Mouse (Mus musculus) kidney, embryonic 15.5 days (tissue): ENCODE results near the gene Zfp687. TPM values are rescaled to one million over a fixed set of nuclear protein-coding genes. Genes with fewer than 3 reads are reported as not detected.

ENCODE experiments used
- ATAC-seq: fragments of 200-750 bp; cut with Nextera tagmentation; replicated peaks from 2 replicates; pipeline ENCODE4 v1.8.0; 2017; ENCODE audit warnings: moderate TSS enrichment; ENCODE audit not compliant: low FRiP score
- H3K27ac ChIP-seq: fragments of 300-500 bp; sonication (generic); 2 replicates; pipeline ENCODE4 v1.5.1; 2015; ENCODE audit warnings: mild to moderate bottlenecking, inconsistent platforms
- H3K27me3 ChIP-seq: fragments of 300-500 bp; sonication (generic); 2 replicates; pipeline ENCODE4 v1.6.1; 2015; ENCODE audit warnings: inconsistent platforms
- H3K36me3 ChIP-seq: fragments of 300-500 bp; sonication (generic); 2 replicates; pipeline ENCODE4 v1.6.1; 2015; ENCODE audit warnings: inconsistent platforms
- H3K4me1 ChIP-seq: fragments of 300-500 bp; sonication (generic); 2 replicates; pipeline ENCODE4 v1.6.1; 2015; ENCODE audit warnings: inconsistent platforms
- H3K4me2 ChIP-seq: fragments of 300-500 bp; sonication (generic); 2 replicates; pipeline ENCODE4 v1.6.1; 2015; ENCODE audit warnings: moderate library complexity, mild to moderate bottlenecking, inconsistent platforms
- H3K4me3 ChIP-seq: fragments of 300-500 bp; sonication (generic); replicated peaks from 2 replicates; pipeline ENCODE4 v1.5.1; 2015; ENCODE audit warnings: mild to moderate bottlenecking, inconsistent platforms
- H3K9ac ChIP-seq: fragments of 300-500 bp; sonication (generic); 2 replicates; pipeline ENCODE4 v1.6.1; 2015; ENCODE audit warnings: mild to moderate bottlenecking, inconsistent platforms
- H3K9me3 ChIP-seq: fragments of 300-500 bp; sonication (generic); replicated peaks from 2 replicates; pipeline ENCODE4 v1.6.1; 2016; ENCODE audit warnings: inconsistent platforms
- WGBS: fragments of 180-500 bp; shearing (Covaris S2); methylation state at CpG from one replicate; pipeline ENCODE4 v1.1.7; 2015; ENCODE audit warnings: mixed read lengths; 5-methylcytosine and 5-hydroxymethylcytosine counted together
- polyA plus RNA-seq: library from polyadenylated mRNA; unstranded; fragments of >200 nt; fragmentation: Nextera tagmentation; extraction: Ambion mirVana; gene quantifications from 2 replicates; pipeline ENCODE4 v1.2.1, GENCODE M21; 2015

Zfp687 gene
- polyA plus RNA-seq, 1 experiment from 2014 or later, result 32.4 TPM

GRCm38 (mm10) chr3:95015891-95016531 is 763 bp upstream of the Zfp687 start:
- Histone ChIP-seq H3K4me3 (peak overlapping the region; percentile 89), H3K27me3 (no peaks in the 10 kb centered on the region), H3K9me3 (no peaks in the 10 kb centered on the region), H3K4me1 (peaks cover 25% of the 10 kb centered on the region), H3K4me2 (peak overlapping the region; percentile 79), H3K36me3 (peaks cover 21% of the 10 kb centered on the region), H3K9ac (peak overlapping the region; percentile 65), H3K27ac (peak overlapping the region; percentile 99)
- under 1% methylated on average over 40 of the region's 40 CpGs for WGBS
- peak; percentile 79 for ATAC-seq

- peak overlapping the region; percentile 89 for H3K4me3 ChIP-seq
- WGBS, result under 1% methylated on average over 44 of the region's 44 CpGs
- H3K4me2 ChIP-seq, result peak overlapping the region; percentile 79
- H3K36me3 ChIP-seq, result peaks cover 35% of the 10 kb centered on the region
- no peaks in the 10 kb centered on the region for H3K27me3 ChIP-seq
- H3K27ac ChIP-seq, result peak overlapping the region; percentile 99
- peak; percentile 3 for ATAC-seq
- H3K9ac ChIP-seq, result peak overlapping the region; percentile 68
- H3K9me3 ChIP-seq, result no peaks in the 10 kb centered on the region
- H3K4me1 ChIP-seq, result peaks cover 25% of the 10 kb centered on the region
Measured at GRCm38 (mm10) chr3:95014428-95015151, 658 bp downstream of the Zfp687 start.

- Histone ChIP-seq H3K9ac (peak overlapping the region; percentile 68), H3K4me2 (peak overlapping the region; percentile 79), H3K27me3 (no peaks in the 10 kb centered on the region), H3K4me3 (peak overlapping the region; percentile 89), H3K36me3 (peaks cover 42% of the 10 kb centered on the region), H3K9me3 (no peaks in the 10 kb centered on the region), H3K27ac (peak overlapping the region; percentile 99), H3K4me1 (peaks cover 25% of the 10 kb centered on the region)
- WGBS, result 10% methylated on average over 13 of the region's 13 CpGs
- ATAC-seq, result no peak
Measured at GRCm38 (mm10) chr3:95013699-95014427, 1.4 kb downstream of the Zfp687 start.

GRCm38 (mm10) chr3:95012982-95013381 is 2.3 kb downstream of the Zfp687 start:
- Histone ChIP-seq H3K27me3 (no peaks in the 10 kb centered on the region), H3K9me3 (no peaks in the 10 kb centered on the region), H3K4me2 (peak overlapping the region; percentile 79; the same call in 1 of the 2 replicates), H3K27ac (no peak overlapping the region), H3K9ac (0 out of 2 replicates have a peak overlapping the region, but pooled peaks have one; percentile 68), H3K36me3 (peaks cover 51% of the 10 kb centered on the region), H3K4me1 (peaks cover 25% of the 10 kb centered on the region), H3K4me3 (peak overlapping the region; percentile 89; the same call in 1 of the 2 replicates)
- 92% methylated on average over 3 of the region's 3 CpGs for WGBS
- no peak for ATAC-seq

GRCm38 (mm10) chr3:95010396-95010795 is 4.9 kb downstream of the Zfp687 start:
- Histone ChIP-seq H3K27ac (no peak overlapping the region), H3K27me3 (no peaks in the 10 kb centered on the region), H3K4me1 (peaks cover 18% of the 10 kb centered on the region), H3K4me2 (no peak overlapping the region), H3K36me3 (peaks cover 77% of the 10 kb centered on the region), H3K9ac (no peak overlapping the region), H3K9me3 (no peaks in the 10 kb centered on the region), H3K4me3 (no peak overlapping the region)
- 84% methylated on average over 7 of the region's 7 CpGs for WGBS
- ATAC-seq, result no peak

GRCm38 (mm10) chr3:95007706-95008105 is 7.5 kb downstream of the Zfp687 start:
- H3K27ac ChIP-seq, result 0 out of 2 replicates have a peak overlapping the region, but pooled peaks have one; percentile 6
- WGBS, result 87% methylated on average over 9 of the region's 9 CpGs
- no peak for ATAC-seq

GRCm38 (mm10) chr3:95005651-95006050 is 9.6 kb downstream of the Zfp687 start:
- H3K9me3 ChIP-seq, result no peaks in the 10 kb centered on the region
- H3K4me2 ChIP-seq, result no peak overlapping the region
- H3K36me3 ChIP-seq, result peaks cover 100% of the 10 kb centered on the region
- H3K27ac ChIP-seq, result no peak overlapping the region
- no peaks in the 10 kb centered on the region for H3K27me3 ChIP-seq
- H3K9ac ChIP-seq, result no peak overlapping the region
- H3K4me3 ChIP-seq, result no peak overlapping the region
- WGBS, result 95% methylated on average over 3 of the region's 3 CpGs
- H3K4me1 ChIP-seq, result no peaks in the 10 kb centered on the region
- no peak for ATAC-seq

More at GRCm38 (mm10) chr3:95007706-95008105, 7.5 kb downstream of the Zfp687 start:
- Histone ChIP-seq H3K27me3 (no peaks in the 10 kb centered on the region), H3K9me3 (no peaks in the 10 kb centered on the region), H3K4me3 (no peak overlapping the region), H3K36me3 (peaks cover 100% of the 10 kb centered on the region), H3K4me1 (0 out of 2 replicates have a peak, but pooled peaks cover 2% of the 10 kb centered on the region), H3K9ac (no peak overlapping the region), H3K4me2 (no peak overlapping the region)

- no peaks in the 10 kb centered on the region for H3K4me1 ChIP-seq
- no peak overlapping the region for H3K4me3 ChIP-seq
- no peak overlapping the region for H3K4me2 ChIP-seq
- H3K36me3 ChIP-seq, result peaks cover 99% of the 10 kb centered on the region
- H3K9ac ChIP-seq, result no peak overlapping the region
- H3K9me3 ChIP-seq, result no peaks in the 10 kb centered on the region
- no peak overlapping the region for H3K27ac ChIP-seq
- H3K27me3 ChIP-seq, result no peaks in the 10 kb centered on the region
- no peak for ATAC-seq
Measured at GRCm38 (mm10) chr3:95003273-95003672, 12.0 kb downstream of the Zfp687 start.

GRCm38 (mm10) chr3:95002569-95002968 is 12.7 kb downstream of the Zfp687 start:
- Histone ChIP-seq H3K27ac (no peak overlapping the region), H3K9me3 (no peaks in the 10 kb centered on the region), H3K27me3 (no peaks in the 10 kb centered on the region), H3K9ac (no peak overlapping the region), H3K36me3 (peaks cover 99% of the 10 kb centered on the region), H3K4me3 (no peak overlapping the region), H3K4me2 (no peak overlapping the region), H3K4me1 (no peaks in the 10 kb centered on the region)
- no peak for ATAC-seq
- 81% methylated on average over 4 of the region's 4 CpGs for WGBS

- no peak overlapping the region for H3K4me3 ChIP-seq
- ATAC-seq, result no peak
- no peaks in the 10 kb centered on the region for H3K27me3 ChIP-seq
- 29% methylated on average over 2 of the region's 2 CpGs for WGBS
- no peak overlapping the region for H3K27ac ChIP-seq
- H3K4me2 ChIP-seq, result no peak overlapping the region
- H3K9ac ChIP-seq, result no peak overlapping the region
- H3K9me3 ChIP-seq, result no peaks in the 10 kb centered on the region
- H3K4me1 ChIP-seq, result no peaks in the 10 kb centered on the region
- peaks cover 96% of the 10 kb centered on the region for H3K36me3 ChIP-seq
Measured at GRCm38 (mm10) chr3:94996946-94997345, 18.3 kb downstream of the Zfp687 start.

- no peak overlapping the region for H3K4me2 ChIP-seq
- WGBS, result 51% methylated on average over 9 of the region's 9 CpGs
Measured at GRCm38 (mm10) chr3:94989159-94989761, 26.0 kb downstream of the Zfp687 start.

More at GRCm38 (mm10) chr3:94989159-94989761, 26.0 kb downstream of the Zfp687 start:
- Histone ChIP-seq H3K27ac (peak overlapping the region; percentile 42), H3K9me3 (no peaks in the 10 kb centered on the region), H3K9ac (no peak overlapping the region), H3K4me3 (no peak overlapping the region), H3K27me3 (no peaks in the 10 kb centered on the region), H3K36me3 (peaks cover 75% of the 10 kb centered on the region), H3K4me1 (peaks cover 12% of the 10 kb centered on the region)
- ATAC-seq, result no peak
